Mouse (Mus musculus) limb, embryonic 12.5 days (tissue): Measurements from ENCODE around the gene Gm45233. TPM values are rescaled to one million over a fixed set of nuclear protein-coding genes. Genes with fewer than 3 reads are reported as not detected.

Experiments used
- ATAC-seq: fragments of 200-750 bp; cut with Nextera tagmentation; 2 replicates; pipeline ENCODE4 v1.8.0; 2017; ENCODE audit warnings: low read depth, moderate TSS enrichment; ENCODE audit not compliant: insufficient number of reproducible peaks, insufficient read depth, low FRiP score, low TSS enrichment
- H3K27ac ChIP-seq: fragments of 300-500 bp; sonication (generic); 2 replicates; pipeline ENCODE4 v1.5.1; 2016; ENCODE audit warnings: mild to moderate bottlenecking, moderate library complexity
- H3K27me3 ChIP-seq: fragments of 300-500 bp; sonication (generic); 2 replicates; pipeline ENCODE4 v1.6.1; 2016; ENCODE audit warnings: mild to moderate bottlenecking, moderate library complexity
- H3K36me3 ChIP-seq: fragments of 300-500 bp; sonication (generic); 2 replicates; pipeline ENCODE4 v1.6.1; 2016; ENCODE audit warnings: mild to moderate bottlenecking, moderate library complexity
- H3K4me1 ChIP-seq: fragments of 300-500 bp; sonication (generic); replicated peaks from 2 replicates; pipeline ENCODE4 v1.6.1; 2016
- H3K4me2 ChIP-seq: fragments of 300-500 bp; sonication (generic); 2 replicates; pipeline ENCODE4 v1.6.1; 2016; ENCODE audit warnings: mild to moderate bottlenecking, moderate library complexity
- H3K4me3 ChIP-seq: fragments of 300-500 bp; sonication (generic); replicated peaks from 2 replicates; pipeline ENCODE4 v1.5.1; 2016; ENCODE audit warnings: mild to moderate bottlenecking
- H3K9ac ChIP-seq: fragments of 300-500 bp; sonication (generic); replicated peaks from 2 replicates; pipeline ENCODE4 v1.6.1; 2016; ENCODE audit warnings: mild to moderate bottlenecking, moderate library complexity
- H3K9me3 ChIP-seq: fragments of 300-500 bp; sonication (generic); 2 replicates; pipeline ENCODE4 v1.6.1; 2016; ENCODE audit warnings: mild to moderate bottlenecking, moderate library complexity
- WGBS: fragments of 180-500 bp; shearing (Covaris S2); methylation state at CpG from one replicate; pipeline ENCODE4 v1.1.7; 2016; 5-methylcytosine and 5-hydroxymethylcytosine counted together
- polyA plus RNA-seq: library from polyadenylated mRNA; unstranded; fragments of >200 nt; fragmentation: Nextera tagmentation; extraction: Ambion mirVana; gene quantifications from 2 replicates; pipeline ENCODE4 v1.2.1, GENCODE M21; 2016

The Gm45233 gene
- polyA plus RNA-seq, 1 experiment from 2014 or later, result not detected

DNA sequence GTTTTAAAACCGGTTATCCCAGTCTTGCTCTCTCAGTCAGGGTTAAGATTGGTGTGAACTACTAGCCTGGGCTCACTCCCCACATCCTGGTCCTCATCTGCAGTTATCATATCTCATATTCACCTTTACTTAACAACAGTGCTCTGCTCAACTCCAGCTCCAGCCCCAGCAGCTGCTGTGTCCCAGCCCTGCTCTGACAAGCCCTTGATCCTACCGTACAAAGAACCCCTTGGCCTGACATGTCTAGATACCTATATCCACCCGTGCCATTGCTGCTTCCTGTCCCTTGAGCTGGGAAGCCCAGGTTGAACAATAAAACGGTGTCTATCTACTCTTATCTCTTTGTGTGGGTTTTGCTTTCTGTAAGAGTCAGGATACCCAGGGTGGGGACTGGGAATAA, 14.4 kb upstream of the Gm45233 start:
- Histone ChIP-seq H3K4me1 (no peaks in the 10 kb centered on the region), H3K4me3 (no peak overlapping the region), H3K4me2 (no peak overlapping the region), H3K27ac (no peak overlapping the region), H3K9ac (no peak overlapping the region), H3K36me3 (no peaks in the 10 kb centered on the region), H3K27me3 (no peaks in the 10 kb centered on the region), H3K9me3 (no peaks in the 10 kb centered on the region)
- 65% methylated on average over 4 of the region's 4 CpGs for WGBS
- no peak for ATAC-seq

GRCm38 (mm10) chr7:43432891-43433290, 11.0 kb upstream of the Gm45233 start:
- Histone ChIP-seq H3K27me3 (no peaks in the 10 kb centered on the region), H3K36me3 (no peaks in the 10 kb centered on the region), H3K9me3 (no peaks in the 10 kb centered on the region), H3K27ac (no peak overlapping the region), H3K4me3 (no peak overlapping the region), H3K9ac (no peak overlapping the region), H3K4me1 (no peaks in the 10 kb centered on the region), H3K4me2 (no peak overlapping the region)
- 80% methylated on average over 4 of the region's 4 CpGs for WGBS
- ATAC-seq, result no peak

DNA sequence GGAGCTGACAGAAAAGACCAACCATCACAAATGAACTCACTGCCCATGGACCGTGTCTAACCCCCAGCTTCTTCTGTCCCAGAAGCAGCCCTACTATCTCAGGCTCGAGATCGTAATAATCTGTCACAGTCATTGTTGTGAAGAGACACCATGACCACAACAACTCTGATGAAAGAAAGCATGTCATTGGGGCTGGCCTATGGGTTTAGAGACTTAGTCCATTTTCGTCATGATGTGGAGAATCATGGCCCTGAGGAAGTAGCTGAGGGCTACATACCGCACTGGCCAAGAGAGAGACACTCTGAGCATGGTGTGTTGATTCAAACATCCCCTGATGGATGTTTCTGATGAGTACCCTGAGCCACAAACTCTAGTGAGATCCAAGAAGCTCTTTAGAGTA, 9.3 kb upstream of the Gm45233 start:
- no peaks in the 10 kb centered on the region for H3K4me1 ChIP-seq
- no peak overlapping the region for H3K27ac ChIP-seq
- H3K4me3 ChIP-seq, result no peak overlapping the region
- ATAC-seq, result no peak
- H3K27me3 ChIP-seq, result no peaks in the 10 kb centered on the region
- no peaks in the 10 kb centered on the region for H3K36me3 ChIP-seq
- no peak overlapping the region for H3K9ac ChIP-seq
- WGBS, result 88% methylated on average over 5 of the region's 5 CpGs
- no peaks in the 10 kb centered on the region for H3K9me3 ChIP-seq
- no peak overlapping the region for H3K4me2 ChIP-seq

- no peak within 1 kb of the TSS for H3K9ac ChIP-seq
- no peak within 1 kb of the TSS for H3K4me2 ChIP-seq
- no peaks in the 10 kb centered on the region for H3K9me3 ChIP-seq
- H3K4me1 ChIP-seq, result no peaks in the 10 kb centered on the region
- H3K27ac ChIP-seq, result no peak within 1 kb of the TSS
- no peak within 1 kb of the TSS for H3K4me3 ChIP-seq
- H3K27me3 ChIP-seq, result no peaks in the 10 kb centered on the region
- H3K36me3 ChIP-seq, result no peaks in the 10 kb centered on the region
- no peak for ATAC-seq
- WGBS, result 66% methylated on average over 10 of the region's 10 CpGs
Observed at GRCm38 (mm10) chr7:43436341-43437255, 7.3 kb upstream of the Gm45233 start, which contains the start of gene Nkg7. TSS of gene Nkg7 (plus strand) at chr7:43437073.

DNA sequence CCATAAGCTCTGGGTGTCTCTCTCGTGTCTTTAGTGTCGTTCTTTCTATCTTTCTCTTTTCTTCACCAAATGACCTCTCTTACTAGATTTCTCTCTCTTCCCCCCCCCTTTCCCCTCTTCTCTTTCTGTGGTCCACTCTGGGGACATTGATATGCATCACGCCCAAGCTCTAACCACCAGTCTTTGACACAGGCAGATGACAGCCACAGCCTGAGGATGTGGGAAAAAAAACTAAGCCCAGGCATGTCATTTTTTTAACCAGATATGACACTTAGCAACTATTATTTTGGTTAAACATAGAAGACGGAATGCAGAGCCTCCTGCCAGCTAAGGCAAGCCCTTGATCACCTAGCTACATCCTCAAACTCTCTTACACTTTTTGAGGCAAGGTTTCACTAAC, 5.3 kb upstream of the Gm45233 start:
- Histone ChIP-seq H3K9me3 (no peaks in the 10 kb centered on the region), H3K4me1 (peaks cover 6% of the 10 kb centered on the region), H3K4me3 (no peak overlapping the region), H3K9ac (no peak overlapping the region), H3K27ac (no peak overlapping the region), H3K36me3 (no peaks in the 10 kb centered on the region), H3K27me3 (no peaks in the 10 kb centered on the region), H3K4me2 (no peak overlapping the region)
- 84% methylated on average over 4 of the region's 4 CpGs for WGBS
- ATAC-seq, result no peak

DNA sequence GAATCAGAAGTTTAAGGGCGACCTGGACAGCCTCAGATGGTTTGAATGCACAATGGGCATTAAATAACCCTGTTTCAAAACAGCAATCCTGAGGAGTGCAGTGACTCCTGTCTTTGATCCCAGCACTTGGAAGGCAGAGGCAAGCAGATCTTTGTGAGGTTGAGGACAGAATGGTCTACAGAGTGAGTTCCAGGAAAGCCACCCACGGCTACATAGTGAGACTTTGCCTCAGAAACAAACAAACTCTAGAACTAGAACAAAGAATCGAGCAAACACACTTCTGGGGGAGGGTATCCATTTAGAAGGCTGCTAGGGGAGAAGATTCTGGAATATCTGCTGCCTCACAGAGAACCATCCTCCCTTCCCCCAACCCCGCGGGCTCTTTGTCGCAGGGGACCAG, 3.4 kb upstream of the Gm45233 start, which contains the start of gene Cldnd2:
Gene Cldnd2 (plus strand): TSS at position 301 of the 400 bp plus-strand sequence.
- peaks cover 17% of the 10 kb centered on the region for H3K4me1 ChIP-seq
- H3K9ac ChIP-seq, result no peak within 1 kb of the TSS
- ATAC-seq, result no peak
- H3K4me2 ChIP-seq, result no peak within 1 kb of the TSS
- no peak within 1 kb of the TSS for H3K4me3 ChIP-seq
- 83% methylated on average over 6 of the region's 6 CpGs for WGBS
- no peaks in the 10 kb centered on the region for H3K27me3 ChIP-seq
- no peaks in the 10 kb centered on the region for H3K9me3 ChIP-seq
- no peak within 1 kb of the TSS for H3K27ac ChIP-seq
- H3K36me3 ChIP-seq, result no peaks in the 10 kb centered on the region

DNA sequence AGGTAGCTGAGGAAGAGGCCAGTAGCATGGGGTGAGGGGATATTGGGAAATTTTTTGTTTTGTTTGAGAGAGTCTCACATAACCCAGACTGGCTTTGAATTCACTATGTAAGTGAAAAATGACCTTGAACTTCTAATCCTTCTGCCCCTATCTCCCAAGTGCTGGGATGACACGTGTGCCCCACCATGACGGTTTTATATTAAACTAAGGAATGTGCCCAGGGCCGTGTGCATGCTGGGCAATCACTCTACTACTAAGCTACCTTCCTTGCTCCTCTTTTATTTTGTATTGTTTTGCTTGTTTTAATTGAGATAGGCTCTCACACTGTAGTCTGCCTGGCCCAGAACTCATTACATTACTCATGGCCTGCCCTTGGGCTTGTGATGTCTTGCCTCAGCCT, 2.9 kb upstream of the Gm45233 start:
- ATAC-seq, result no peak
- H3K9ac ChIP-seq, result no peak overlapping the region
- H3K27me3 ChIP-seq, result no peaks in the 10 kb centered on the region
- no peak overlapping the region for H3K4me3 ChIP-seq
- H3K36me3 ChIP-seq, result no peaks in the 10 kb centered on the region
- no peak overlapping the region for H3K27ac ChIP-seq
- no peak overlapping the region for H3K4me2 ChIP-seq
- H3K4me1 ChIP-seq, result peaks cover 17% of the 10 kb centered on the region
- H3K9me3 ChIP-seq, result no peaks in the 10 kb centered on the region
- whole genome bisulfite sequencing, result 78% methylated on average over 3 of the region's 3 CpGs

- H3K4me2 ChIP-seq, result peak overlapping the region; percentile 80
- no peaks in the 10 kb centered on the region for H3K9me3 ChIP-seq
- peak overlapping the region; percentile 54 for H3K4me3 ChIP-seq
- peak overlapping the region; percentile 60 for H3K9ac ChIP-seq
- WGBS, result 15% methylated on average over 9 of the region's 9 CpGs
- ATAC-seq, result no peak
- H3K27me3 ChIP-seq, result no peaks in the 10 kb centered on the region
- H3K4me1 ChIP-seq, result peaks cover 17% of the 10 kb centered on the region
- peak overlapping the region; percentile 95 for H3K27ac ChIP-seq
- no peaks in the 10 kb centered on the region for H3K36me3 ChIP-seq
Observed at GRCm38 (mm10) chr7:43442684-43443083, 1.2 kb upstream of the Gm45233 start.

GRCm38 (mm10) chr7:43443126-43443916, 607 bp upstream of the Gm45233 start:
- H3K9me3 ChIP-seq, result no peaks in the 10 kb centered on the region
- H3K36me3 ChIP-seq, result no peaks in the 10 kb centered on the region
- 1% methylated on average over 36 of the region's 36 CpGs for WGBS
- peaks cover 17% of the 10 kb centered on the region for H3K4me1 ChIP-seq
- peak; percentile 79 for ATAC-seq
- peak overlapping the region; percentile 80 for H3K4me2 ChIP-seq
- H3K27ac ChIP-seq, result peak overlapping the region; percentile 95
- H3K4me3 ChIP-seq, result peak overlapping the region; percentile 54
- peak overlapping the region; percentile 60 for H3K9ac ChIP-seq
- H3K27me3 ChIP-seq, result no peaks in the 10 kb centered on the region

- WGBS, result 89% methylated on average over 4 of the region's 4 CpGs
- no peak overlapping the region for H3K4me2 ChIP-seq
- H3K4me3 ChIP-seq, result no peak overlapping the region
- peaks cover 11% of the 10 kb centered on the region for H3K4me1 ChIP-seq
- no peaks in the 10 kb centered on the region for H3K9me3 ChIP-seq
- H3K27me3 ChIP-seq, result no peaks in the 10 kb centered on the region
- H3K36me3 ChIP-seq, result peaks cover 9% of the 10 kb centered on the region
- no peak overlapping the region for H3K27ac ChIP-seq
- no peak overlapping the region for H3K9ac ChIP-seq
- no peak for ATAC-seq
Observed at GRCm38 (mm10) chr7:43447801-43448200, 3.9 kb downstream of the Gm45233 start.

GRCm38 (mm10) chr7:43448246-43448645, 4.3 kb downstream of the Gm45233 start:
- Histone ChIP-seq H3K27ac (no peak overlapping the region), H3K4me2 (no peak overlapping the region), H3K4me3 (no peak overlapping the region), H3K27me3 (no peaks in the 10 kb centered on the region), H3K4me1 (peaks cover 11% of the 10 kb centered on the region), H3K9me3 (no peaks in the 10 kb centered on the region), H3K9ac (no peak overlapping the region), H3K36me3 (peaks cover 13% of the 10 kb centered on the region)
- no peak for ATAC-seq
- 89% methylated on average over 3 of the region's 3 CpGs for WGBS
